Mouse (Mus musculus) testis, postnatal 14 days (tissue): ENCODE results near the gene Synpo2.

Experiments
- DNase-seq: peaks from one replicate; pipeline ENCODE4 v3.0.0; 2021; ENCODE audit warnings: low spot score

Gene Synpo2

GRCm38 (mm10) chr3:123166450-123166849, 69.5 kb downstream of the Synpo2 start:
- peak; percentile 37 for DNase-seq

GRCm38 (mm10) chr3:123164183-123164582, 71.8 kb downstream of the Synpo2 start:
- DNase-seq: no peak

- DNase-seq: no peak
Measured at GRCm38 (mm10) chr3:123163192-123163523, 72.8 kb downstream of the Synpo2 start.

GRCm38 (mm10) chr3:123162289-123163191, 73.4 kb downstream of the Synpo2 start:
- DNase-seq: no peak

GRCm38 (mm10) chr3:123160792-123161191, 75.2 kb downstream of the Synpo2 start:
- DNase-seq: no peak

GRCm38 (mm10) chr3:123159139-123159824, 76.7 kb downstream of the Synpo2 start:
- DNase-seq: peak; percentile 46

- no peak for DNase-seq
Measured at GRCm38 (mm10) chr3:123158579-123158978, 77.4 kb downstream of the Synpo2 start.

GRCm38 (mm10) chr3:123153337-123153736, 82.6 kb downstream of the Synpo2 start:
- DNase-seq: no peak

- DNase-seq: no peak
Measured at GRCm38 (mm10) chr3:123152911-123153310, 83.0 kb downstream of the Synpo2 start.

- DNase-seq: no peak
Measured at GRCm38 (mm10) chr3:123150523-123151135, 85.3 kb downstream of the Synpo2 start.

- no peak for DNase-seq
Measured at GRCm38 (mm10) chr3:123149380-123150162, 86.4 kb downstream of the Synpo2 start.

GRCm38 (mm10) chr3:123148641-123149040, 87.3 kb downstream of the Synpo2 start:
- no peak for DNase-seq

- no peak for DNase-seq
Measured at GRCm38 (mm10) chr3:123146557-123146956, 89.4 kb downstream of the Synpo2 start.

GRCm38 (mm10) chr3:123145942-123146341, 90.0 kb downstream of the Synpo2 start:
- DNase-seq: no peak

GRCm38 (mm10) chr3:123143412-123143811, 92.5 kb downstream of the Synpo2 start:
- no peak for DNase-seq

GRCm38 (mm10) chr3:123142298-123142697, 93.7 kb downstream of the Synpo2 start:
- no peak for DNase-seq

- no peak for DNase-seq
Measured at GRCm38 (mm10) chr3:123141069-123141468, 94.9 kb downstream of the Synpo2 start.

- no peak for DNase-seq
Measured at GRCm38 (mm10) chr3:123140134-123140533, 95.8 kb downstream of the Synpo2 start.

- no peak for DNase-seq
Measured at GRCm38 (mm10) chr3:123139619-123140018, 96.3 kb downstream of the Synpo2 start.

GRCm38 (mm10) chr3:123138274-123139003, 97.5 kb downstream of the Synpo2 start:
- peak; percentile 34 for DNase-seq

- DNase-seq: no peak
Measured at GRCm38 (mm10) chr3:123132101-123132500, 103.8 kb downstream of the Synpo2 start.
